Mouse (Mus musculus): ENCODE measurements at regions not wholly inside any gene's neighbourhood (a gene's known extent, or its start where the extent isn't known, plus 50 kb on each side); places are given as distances from the start of the nearest gene placed in this dataset.

DNA sequence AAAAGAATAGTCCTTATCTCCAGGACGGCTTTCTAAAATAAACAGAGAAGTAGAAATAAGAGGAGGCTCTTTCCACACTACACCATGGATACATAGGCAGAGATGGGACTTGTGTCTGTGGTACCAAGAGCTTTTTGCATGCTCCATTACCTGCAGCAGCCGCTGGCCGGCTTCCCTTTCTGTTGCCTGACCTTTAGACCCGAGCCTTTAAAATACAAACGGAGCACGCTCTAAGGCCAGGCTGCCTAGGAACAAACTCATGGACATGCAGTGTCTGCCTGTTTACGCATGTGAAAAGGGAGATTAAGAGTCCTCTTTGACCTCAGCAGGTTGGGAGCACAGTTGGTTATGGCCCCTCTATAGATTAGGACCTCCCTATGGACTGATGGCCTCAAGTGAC, 81.1 kb upstream of the Egr2 start:
- ATAC-seq (ENCODE audit: insufficient read depth, low FRiP score) = no peak
- no peaks in the 10 kb centered on the region for H3K9me3 ChIP-seq (replicated peaks; ENCODE audit: control insufficient read depth, low read length)

DNA sequence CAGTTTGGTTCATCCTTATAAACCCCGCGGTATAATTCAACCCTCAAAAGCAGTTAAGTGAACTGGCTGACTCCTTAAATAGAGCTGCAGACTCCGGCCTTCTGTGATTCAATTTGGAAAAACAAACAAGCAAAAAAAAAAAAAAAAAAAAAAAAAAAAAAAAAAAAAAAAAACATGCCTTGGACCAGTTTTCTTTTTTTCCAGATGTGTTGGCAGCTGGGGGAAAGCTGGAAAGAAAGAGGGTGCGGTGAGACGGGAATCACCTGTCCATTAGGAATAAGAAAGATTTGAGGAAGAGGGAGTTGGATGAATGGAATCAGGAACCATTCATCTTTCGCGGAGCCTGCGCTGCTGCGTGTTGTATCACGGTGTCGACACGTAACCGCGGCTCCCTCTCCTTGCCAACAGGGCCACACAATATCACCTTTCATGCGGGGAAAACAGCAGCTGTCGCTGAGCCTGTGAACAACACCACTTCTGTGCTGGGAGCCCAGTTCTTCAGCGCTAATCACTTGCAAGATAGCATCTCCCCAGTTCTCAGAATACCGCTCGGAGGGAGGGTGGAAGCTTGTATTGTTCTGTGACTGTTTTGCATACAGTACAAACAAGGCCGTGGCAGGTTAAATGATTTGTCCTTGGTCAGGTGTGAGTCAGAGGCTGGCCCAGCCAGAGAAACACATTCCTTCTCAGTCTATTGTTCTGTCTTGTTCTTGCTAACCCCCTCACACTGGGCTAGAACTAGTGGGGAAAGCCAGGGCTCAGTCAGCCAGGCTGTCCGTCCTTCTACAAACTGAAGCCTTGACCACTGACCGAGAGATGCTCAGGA, 76.6 kb upstream of the Egr2 start:
- Histone ChIP-seq H3K9me3 (replicated peaks; ENCODE audit: control insufficient read depth, low read length) (no peaks in the 10 kb centered on the region), H3K4me2 (ENCODE audit: low read depth, low read length) (peak overlapping the region; percentile 35; the same call in 1 of the 2 replicates), H3K9ac (ENCODE audit: low read length) (no peak overlapping the region), H3K4me3 (replicated peaks; ENCODE audit: low read length) (no peak overlapping the region), H3K27me3 (ENCODE audit: control insufficient read depth, insufficient read depth, low read length) (no peaks in the 10 kb centered on the region), H3K36me3 (ENCODE audit: control insufficient read depth, insufficient read depth, low read length) (no peaks in the 10 kb centered on the region), H3K27ac (ENCODE audit: low read length) (no peak overlapping the region), H3K4me1 (ENCODE audit: control insufficient read depth, insufficient read depth, low read length) (no peaks in the 10 kb centered on the region)
- peak; percentile 58 for ATAC-seq (ENCODE audit: insufficient read depth, low FRiP score)
- WGBS = 32% methylated on average over 22 of the region's 22 CpGs

More for the DNA sequence above, 81.1 kb upstream of the Egr2 start:
- Histone ChIP-seq H3K27me3 (ENCODE audit: control insufficient read depth, insufficient read depth, low read length) (no peaks in the 10 kb centered on the region), H3K4me1 (ENCODE audit: control insufficient read depth, insufficient read depth, low read length) (no peaks in the 10 kb centered on the region), H3K4me2 (ENCODE audit: low read depth, low read length) (no peak overlapping the region), H3K27ac (ENCODE audit: low read length) (no peak overlapping the region), H3K36me3 (ENCODE audit: control insufficient read depth, insufficient read depth, low read length) (no peaks in the 10 kb centered on the region), H3K4me3 (replicated peaks; ENCODE audit: low read length) (no peak overlapping the region), H3K9ac (ENCODE audit: low read length) (no peak overlapping the region)
- WGBS = 29% methylated on average over 7 of the region's 7 CpGs

DNA sequence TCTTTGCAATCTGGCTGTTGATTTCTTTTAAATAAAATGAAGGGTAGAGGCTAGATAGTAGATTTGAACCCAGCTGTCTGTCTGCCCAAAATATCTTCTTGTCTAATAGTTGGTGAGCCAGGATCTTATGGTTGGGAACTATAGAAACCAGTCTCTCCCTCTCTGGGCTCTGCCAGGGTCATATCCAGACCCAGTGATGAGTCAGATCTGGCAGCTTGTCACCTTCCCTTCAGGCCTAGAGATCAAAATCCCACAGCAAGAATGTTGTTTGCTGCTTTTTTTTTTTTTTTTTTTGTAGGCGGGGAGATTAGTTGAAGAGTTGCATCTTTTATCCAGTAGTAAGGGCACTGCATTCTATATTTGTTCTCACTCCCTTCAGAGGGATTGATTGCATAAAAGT, 74.0 kb upstream of the Egr2 start:
- H3K36me3 ChIP-seq (ENCODE audit: control insufficient read depth, insufficient read depth, low read length) = no peaks in the 10 kb centered on the region
- no peaks in the 10 kb centered on the region for H3K4me1 ChIP-seq (ENCODE audit: control insufficient read depth, insufficient read depth, low read length)
- H3K27ac ChIP-seq (ENCODE audit: low read length) = no peak overlapping the region
- H3K27me3 ChIP-seq (ENCODE audit: control insufficient read depth, insufficient read depth, low read length) = no peaks in the 10 kb centered on the region
- H3K9me3 ChIP-seq (replicated peaks; ENCODE audit: control insufficient read depth, low read length) = no peaks in the 10 kb centered on the region
- H3K4me3 ChIP-seq (replicated peaks; ENCODE audit: low read length) = no peak overlapping the region
- no peak overlapping the region for H3K4me2 ChIP-seq (ENCODE audit: low read depth, low read length)
- WGBS = 88% methylated on average over 1 of the region's 1 CpGs
- no peak for ATAC-seq (ENCODE audit: insufficient read depth, low FRiP score)
- no peak overlapping the region for H3K9ac ChIP-seq (ENCODE audit: low read length)

DNA sequence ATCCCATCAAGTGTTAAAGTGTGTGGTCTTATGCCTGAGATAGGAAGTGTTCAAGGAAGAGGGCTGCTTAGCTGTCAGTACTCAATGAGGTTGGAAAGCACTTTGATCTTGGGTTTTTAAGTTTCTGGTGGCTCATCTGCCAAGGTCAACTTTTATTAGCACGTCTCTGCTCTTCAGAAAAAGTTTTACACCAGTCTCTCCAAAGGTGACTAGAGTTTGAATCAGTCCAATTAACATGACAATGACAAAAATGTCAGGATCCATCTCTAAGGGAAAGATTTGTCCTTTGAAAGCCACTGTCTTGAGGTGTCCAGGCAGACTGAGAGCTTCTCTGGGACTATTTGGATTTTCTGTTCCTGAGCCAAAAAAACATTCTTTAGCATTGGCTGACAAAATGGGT, 73.4 kb upstream of the Egr2 start:
- Histone ChIP-seq H3K4me3 (replicated peaks; ENCODE audit: low read length) (no peak overlapping the region), H3K27ac (ENCODE audit: low read length) (no peak overlapping the region), H3K4me1 (ENCODE audit: control insufficient read depth, insufficient read depth, low read length) (no peaks in the 10 kb centered on the region), H3K27me3 (ENCODE audit: control insufficient read depth, insufficient read depth, low read length) (no peaks in the 10 kb centered on the region), H3K9me3 (replicated peaks; ENCODE audit: control insufficient read depth, low read length) (no peaks in the 10 kb centered on the region), H3K36me3 (ENCODE audit: control insufficient read depth, insufficient read depth, low read length) (no peaks in the 10 kb centered on the region), H3K9ac (ENCODE audit: low read length) (no peak overlapping the region), H3K4me2 (ENCODE audit: low read depth, low read length) (no peak overlapping the region)
- WGBS = 55% methylated on average over 1 of the region's 1 CpGs
- no peak for ATAC-seq (ENCODE audit: insufficient read depth, low FRiP score)

DNA sequence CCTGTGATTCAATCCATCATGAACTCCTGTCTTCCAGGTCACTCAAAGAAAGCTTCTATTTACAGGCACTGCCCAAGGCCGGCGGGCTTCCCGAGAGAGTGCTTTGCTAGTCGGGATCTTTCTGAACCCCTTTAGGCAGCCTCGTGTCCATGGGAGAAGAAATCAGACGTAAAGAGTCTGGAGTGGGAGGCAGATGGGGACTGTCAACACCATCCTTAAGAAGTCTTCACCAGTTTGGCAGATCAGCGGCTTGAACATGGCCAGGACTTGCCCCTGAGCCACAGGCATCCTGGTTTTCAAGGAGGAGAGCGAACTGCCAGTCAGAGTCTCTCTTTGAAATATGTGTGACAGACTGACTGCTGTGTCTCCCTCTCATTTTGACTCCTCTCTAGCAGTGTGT, 66.6 kb upstream of the Egr2 start:
- Histone ChIP-seq H3K9me3 (replicated peaks; ENCODE audit: control insufficient read depth, low read length) (no peaks in the 10 kb centered on the region), H3K36me3 (ENCODE audit: control insufficient read depth, insufficient read depth, low read length) (no peaks in the 10 kb centered on the region), H3K27ac (ENCODE audit: low read length) (no peak overlapping the region), H3K4me1 (ENCODE audit: control insufficient read depth, insufficient read depth, low read length) (no peaks in the 10 kb centered on the region), H3K4me3 (replicated peaks; ENCODE audit: low read length) (no peak overlapping the region), H3K9ac (ENCODE audit: low read length) (no peak overlapping the region), H3K4me2 (ENCODE audit: low read depth, low read length) (no peak overlapping the region), H3K27me3 (ENCODE audit: control insufficient read depth, insufficient read depth, low read length) (no peaks in the 10 kb centered on the region)
- 51% methylated on average over 8 of the region's 8 CpGs for WGBS
- ATAC-seq (ENCODE audit: insufficient read depth, low FRiP score) = no peak

DNA sequence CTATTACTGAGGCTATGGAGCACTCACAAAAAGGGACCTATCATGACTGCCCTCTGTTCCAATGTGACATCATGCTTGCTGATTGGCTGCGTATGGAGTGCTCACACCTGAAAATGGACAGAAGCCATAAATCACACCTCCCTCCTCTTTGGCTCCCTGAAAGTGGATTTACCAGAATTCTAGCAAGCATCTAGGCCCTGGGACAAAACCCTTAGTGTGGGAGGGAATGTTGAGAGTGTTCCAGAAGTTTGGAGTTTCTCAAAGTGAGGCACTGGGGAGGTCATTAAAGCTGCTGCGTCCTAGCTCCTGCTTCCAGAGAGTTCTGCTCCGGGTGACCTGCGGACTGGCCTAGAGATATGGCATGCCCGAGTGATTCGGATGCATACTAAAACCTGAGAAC, 62.3 kb upstream of the Egr2 start:
- Histone ChIP-seq H3K27ac (ENCODE audit: low read length) (no peak overlapping the region), H3K4me2 (ENCODE audit: low read depth, low read length) (no peak overlapping the region), H3K27me3 (ENCODE audit: control insufficient read depth, insufficient read depth, low read length) (no peaks in the 10 kb centered on the region), H3K4me1 (ENCODE audit: control insufficient read depth, insufficient read depth, low read length) (no peaks in the 10 kb centered on the region), H3K9ac (ENCODE audit: low read length) (no peak overlapping the region), H3K4me3 (replicated peaks; ENCODE audit: low read length) (no peak overlapping the region), H3K9me3 (replicated peaks; ENCODE audit: control insufficient read depth, low read length) (no peaks in the 10 kb centered on the region), H3K36me3 (ENCODE audit: control insufficient read depth, insufficient read depth, low read length) (no peaks in the 10 kb centered on the region)
- no peak for ATAC-seq (ENCODE audit: insufficient read depth, low FRiP score)
- WGBS = 86% methylated on average over 6 of the region's 6 CpGs

DNA sequence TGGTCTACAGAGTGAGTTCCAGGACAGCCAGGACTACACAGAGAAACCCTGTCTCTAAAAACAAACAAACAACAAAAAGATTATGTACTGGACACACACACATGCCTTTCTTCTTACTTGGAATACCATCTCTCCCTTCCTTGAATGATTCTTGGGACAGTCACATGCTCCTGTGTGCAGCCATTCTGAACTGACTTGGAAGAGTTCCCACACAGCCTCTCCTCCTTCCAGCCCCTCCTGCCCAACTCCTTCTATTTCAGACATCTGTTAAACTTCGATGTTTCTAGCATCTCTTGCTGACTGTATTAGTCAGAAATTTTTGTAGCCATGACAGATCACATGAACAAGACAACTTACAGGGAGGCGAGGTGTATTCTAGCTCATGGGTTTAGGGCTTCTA, 60.9 kb upstream of the Egr2 start:
- ATAC-seq (ENCODE audit: insufficient read depth, low FRiP score) = no peak
- WGBS = 63% methylated on average over 2 of the region's 2 CpGs

DNA sequence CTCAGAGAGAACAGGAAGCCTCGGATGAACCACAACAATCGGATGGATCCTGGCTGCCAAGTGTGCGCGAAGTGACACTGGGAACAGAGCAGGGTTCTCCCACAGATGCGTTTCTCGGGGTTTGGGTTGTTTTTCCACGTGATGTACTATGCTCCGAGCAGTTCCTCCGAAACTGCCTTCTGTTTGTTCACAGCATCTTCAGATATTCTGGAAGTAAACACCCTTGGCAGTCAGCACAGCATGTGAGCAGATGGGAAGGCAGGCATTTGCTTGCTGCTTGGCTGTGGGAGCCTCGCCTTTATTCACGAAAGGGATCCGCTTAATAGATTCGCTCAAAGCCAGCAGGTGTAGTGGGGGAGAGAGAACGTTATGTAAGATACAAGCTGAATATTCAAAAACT, 53.0 kb upstream of the Egr2 start:
- Histone ChIP-seq H3K4me1 (ENCODE audit: control insufficient read depth, insufficient read depth, low read length) (no peaks in the 10 kb centered on the region), H3K27me3 (ENCODE audit: control insufficient read depth, insufficient read depth, low read length) (no peaks in the 10 kb centered on the region), H3K4me2 (ENCODE audit: low read depth, low read length) (no peak overlapping the region), H3K9me3 (replicated peaks; ENCODE audit: control insufficient read depth, low read length) (0 out of 2 replicates have a peak, but pooled peaks cover 9% of the 10 kb centered on the region), H3K36me3 (ENCODE audit: control insufficient read depth, insufficient read depth, low read length) (no peaks in the 10 kb centered on the region), H3K27ac (ENCODE audit: low read length) (no peak overlapping the region), H3K4me3 (replicated peaks; ENCODE audit: low read length) (no peak overlapping the region), H3K9ac (ENCODE audit: low read length) (no peak overlapping the region)
- no peak for ATAC-seq (ENCODE audit: insufficient read depth, low FRiP score)
- 61% methylated on average over 14 of the region's 14 CpGs for WGBS

More for the DNA sequence above, 60.9 kb upstream of the Egr2 start:
- Histone ChIP-seq H3K27ac (ENCODE audit: low read length) (no peak overlapping the region), H3K9me3 (replicated peaks; ENCODE audit: control insufficient read depth, low read length) (no peaks in the 10 kb centered on the region), H3K4me3 (replicated peaks; ENCODE audit: low read length) (no peak overlapping the region), H3K36me3 (ENCODE audit: control insufficient read depth, insufficient read depth, low read length) (no peaks in the 10 kb centered on the region), H3K9ac (ENCODE audit: low read length) (no peak overlapping the region), H3K27me3 (ENCODE audit: control insufficient read depth, insufficient read depth, low read length) (no peaks in the 10 kb centered on the region), H3K4me2 (ENCODE audit: low read depth, low read length) (no peak overlapping the region), H3K4me1 (ENCODE audit: control insufficient read depth, insufficient read depth, low read length) (no peaks in the 10 kb centered on the region)

DNA sequence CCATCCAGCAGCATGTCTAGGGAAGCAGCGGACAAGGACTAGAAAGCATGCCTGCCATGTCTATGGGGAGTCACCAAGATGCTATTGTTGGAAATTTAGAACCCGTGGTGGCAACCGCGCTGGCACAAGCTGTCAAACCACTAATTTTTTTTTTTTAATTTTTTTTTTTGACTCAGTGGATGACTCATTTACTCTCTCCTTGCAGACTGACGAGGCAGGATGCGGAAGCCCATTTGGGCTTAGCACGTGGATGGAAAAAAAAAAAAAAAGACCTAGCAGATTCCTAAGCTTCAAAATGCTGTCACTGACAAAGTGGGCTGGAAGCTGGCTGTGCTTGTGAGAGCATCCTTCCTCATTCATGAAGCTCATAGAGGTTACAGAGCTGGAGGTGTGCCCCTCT, 51.9 kb upstream of the Egr2 start:
- Histone ChIP-seq H3K4me2 (ENCODE audit: low read depth, low read length) (no peak overlapping the region), H3K27ac (ENCODE audit: low read length) (no peak overlapping the region), H3K4me3 (replicated peaks; ENCODE audit: low read length) (no peak overlapping the region), H3K4me1 (ENCODE audit: control insufficient read depth, insufficient read depth, low read length) (no peaks in the 10 kb centered on the region), H3K9ac (ENCODE audit: low read length) (no peak overlapping the region), H3K9me3 (replicated peaks; ENCODE audit: control insufficient read depth, low read length) (0 out of 2 replicates have a peak, but pooled peaks cover 9% of the 10 kb centered on the region), H3K36me3 (ENCODE audit: control insufficient read depth, insufficient read depth, low read length) (no peaks in the 10 kb centered on the region), H3K27me3 (ENCODE audit: control insufficient read depth, insufficient read depth, low read length) (no peaks in the 10 kb centered on the region)
- ATAC-seq (ENCODE audit: insufficient read depth, low FRiP score) = no peak
- WGBS = 79% methylated on average over 7 of the region's 7 CpGs

Measured in stomach, embryonic 16.5 days (tissue).